Mouse (Mus musculus) spleen, adult 2 months (tissue): Measurements from ENCODE around the gene Hs6st3.

ENCODE experiments used
- CTCF ChIP-seq: fragments of 200-500 bp; IDR thresholded peaks from 2 replicates; pipeline ENCODE4 v1.5.1; 2011; ENCODE audit warnings: mild to moderate bottlenecking, inconsistent platforms; ENCODE audit not compliant: insufficient read depth, insufficient read length, insufficient replicate concordance; ENCODE audit errors: extremely low read depth
- POLR2A ChIP-seq: fragments of 200-500 bp; IDR thresholded peaks from 2 replicates; pipeline ENCODE4 v1.6.1; 2011; ENCODE audit warnings: low read depth, low read length, inconsistent platforms

DNA sequence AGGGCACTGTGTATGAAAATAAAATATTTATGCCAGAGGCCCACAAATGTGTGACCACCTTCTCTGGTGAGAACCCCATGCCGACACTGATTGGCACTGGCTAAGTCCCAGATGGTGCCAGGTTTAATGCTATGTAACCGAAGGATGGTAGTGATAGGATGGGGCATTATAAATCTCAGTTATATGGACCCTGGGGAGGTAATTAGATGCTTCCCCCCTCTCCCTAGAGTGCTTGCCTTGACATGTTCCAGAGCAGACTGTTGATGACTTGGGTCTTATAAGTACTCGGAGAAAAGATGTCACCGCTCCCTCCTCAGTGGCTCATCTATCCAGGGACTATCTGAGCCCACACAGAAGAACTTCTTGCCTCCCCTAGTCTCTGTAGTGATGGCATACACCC is 561.8 kb downstream of the Hs6st3 start:
- TF ChIP-seq POLR2A (no peak), CTCF (no peak)
